Comparison of ENCODE assay signal across 19 mouse cellular contexts in genomic region chr1:134290300-134290699, GRCm38 (mm10). TPM values are rescaled to one million over a fixed set of nuclear protein-coding genes. Genes with fewer than 3 reads are reported as not detected.
DNase-seq lines count a peak whose midpoint lies in the region; ATAC-seq and TF ChIP-seq lines count a peak whose summit lies in the region.
"Had no signal": no experiment of that assay in that cellular context is flagged by ENCODE, and none has a peak within 500 bp of the region (broad histone marks: within the 10 kb centered on the region; RNA-seq: fewer than 3 reads in every experiment).

No protein-coding gene starts in this region.

- H3K36me3 ChIP-seq in heart, embryonic 12.5 days: no peaks in the 10 kb centered on the region
- no peaks in the 10 kb centered on the region for H3K36me3 ChIP-seq in midbrain, postnatal 0 days (ENCODE audit: insufficient read depth, low read length)
- no peaks in the 10 kb centered on the region for H3K36me3 ChIP-seq in midbrain, embryonic 15.5 days (replicated peaks)
- H3K36me3 ChIP-seq in limb, embryonic 10.5 days: no peaks in the 10 kb centered on the region
- H3K36me3 ChIP-seq: liver, embryonic 15.5 days; midbrain, embryonic 12.5 days; neural tube, embryonic 12.5 days had no signal

- no peaks in the 10 kb centered on the region for H3K9me3 ChIP-seq in heart, embryonic 12.5 days (replicated peaks)
- no peaks in the 10 kb centered on the region for H3K9me3 ChIP-seq in midbrain, postnatal 0 days (ENCODE audit: low read length)
- no peaks in the 10 kb centered on the region for H3K9me3 ChIP-seq in midbrain, embryonic 15.5 days
- no peaks in the 10 kb centered on the region for H3K9me3 ChIP-seq in limb, embryonic 10.5 days (replicated peaks)
- H3K9me3 ChIP-seq: liver, embryonic 15.5 days; midbrain, embryonic 12.5 days; neural tube, embryonic 12.5 days had no signal

- no peak for TF ChIP-seq POLR2A in lung, adult 2 months (IDR thresholded peaks at IDR 0.05; ENCODE audit: borderline replicate concordance, extremely low read depth, low read depth, low read length)

- H3K27me3 ChIP-seq in heart, embryonic 12.5 days (replicated peaks): no peaks in the 10 kb centered on the region
- no peaks in the 10 kb centered on the region for H3K27me3 ChIP-seq in midbrain, postnatal 0 days (ENCODE audit: insufficient read depth, low read length)
- no peaks in the 10 kb centered on the region for H3K27me3 ChIP-seq in midbrain, embryonic 15.5 days (replicated peaks)
- 0 out of 2 replicates have a peak, but pooled peaks cover 6% of the 10 kb centered on the region for H3K27me3 ChIP-seq in limb, embryonic 10.5 days (ENCODE audit: low read depth, poor library complexity, severe bottlenecking)
- H3K27me3 ChIP-seq: liver, embryonic 15.5 days; midbrain, embryonic 12.5 days; neural tube, embryonic 12.5 days had no signal

- peaks cover 19% of the 10 kb centered on the region for H3K4me1 ChIP-seq in heart, embryonic 12.5 days (replicated peaks)
- H3K4me1 ChIP-seq in midbrain, postnatal 0 days (ENCODE audit: insufficient read depth, low read length): no peaks in the 10 kb centered on the region
- H3K4me1 ChIP-seq in midbrain, embryonic 15.5 days: peaks cover 3% of the 10 kb centered on the region; the same call in 1 of the 2 replicates
- peaks cover 40% of the 10 kb centered on the region for H3K4me1 ChIP-seq in limb, embryonic 10.5 days
- H3K4me1 ChIP-seq in lung, adult 2 months (ENCODE audit: control insufficient read depth, insufficient read depth, low read length): peaks cover 2% of the 10 kb centered on the region; the same call in 1 of the 2 replicates

- intact Hi-C loops in heart, postnatal 36 days (cut with DNase I): no loop called here

- 86% methylated on average over 13 of the region's 13 CpGs for WGBS in heart, embryonic 12.5 days
- 95% methylated on average over 12 of the region's 13 CpGs for whole genome bisulfite sequencing in midbrain, postnatal 0 days
- WGBS in midbrain, embryonic 15.5 days: 93% methylated on average over 13 of the region's 13 CpGs
- 84% methylated on average over 13 of the region's 13 CpGs for WGBS in limb, embryonic 10.5 days
- 92% methylated on average over 12 of the region's 13 CpGs for WGBS in lung, adult 2 months

- ATAC-seq in heart, embryonic 12.5 days (ENCODE audit: insufficient number of reproducible peaks, low FRiP score): 0 out of 2 replicates have a peak, but pooled peaks have one; percentile 3
- ATAC-seq in midbrain, postnatal 0 days (ENCODE audit: low FRiP score): peak; percentile 34; the same call in 1 of the 2 replicates
- ATAC-seq in midbrain, embryonic 15.5 days (replicated peaks): no peak
- ATAC-seq in monocyte, adult 5-6 weeks (replicated peaks; ENCODE audit: insufficient number of reproducible peaks, low FRiP score, low TSS enrichment, poor library complexity, severe bottlenecking): no peak

- TF ChIP-seq CTCF in midbrain, postnatal 0 days (IDR thresholded peaks at IDR 0.05): no peak
- TF ChIP-seq CTCF in lung, adult 2 months (IDR thresholded peaks at IDR 0.05; ENCODE audit: insufficient read depth, low read length): no peak

- no peak overlapping the region for H3K4me3 ChIP-seq in heart, embryonic 12.5 days
- no peak overlapping the region for H3K4me3 ChIP-seq in midbrain, postnatal 0 days (ENCODE audit: low read depth, low read length)
- no peak overlapping the region for H3K4me3 ChIP-seq in midbrain, embryonic 15.5 days
- H3K4me3 ChIP-seq in limb, embryonic 10.5 days: no peak overlapping the region
- no peak overlapping the region for H3K4me3 ChIP-seq in lung, adult 2 months (replicated peaks; ENCODE audit: extremely low read depth, low read depth, low read length)
- H3K4me3 ChIP-seq: layer of hippocampus, adult 2 months; liver, embryonic 15.5 days; midbrain, embryonic 12.5 days; neural tube, embryonic 12.5 days had no signal

- no peak overlapping the region for H3K9ac ChIP-seq in heart, embryonic 12.5 days
- H3K9ac ChIP-seq in midbrain, postnatal 0 days (replicated peaks; ENCODE audit: low read length, poor library complexity, severe bottlenecking): no peak overlapping the region
- no peak overlapping the region for H3K9ac ChIP-seq in midbrain, embryonic 15.5 days
- H3K9ac ChIP-seq: liver, embryonic 15.5 days; midbrain, embryonic 12.5 days; neural tube, embryonic 12.5 days had no signal

- H3K4me2 ChIP-seq in heart, embryonic 12.5 days: no peak overlapping the region
- no peak overlapping the region for H3K4me2 ChIP-seq in midbrain, postnatal 0 days (ENCODE audit: low read depth, low read length, poor library complexity, severe bottlenecking)
- H3K4me2 ChIP-seq in midbrain, embryonic 15.5 days: no peak overlapping the region
- H3K4me2 ChIP-seq: liver, embryonic 15.5 days; midbrain, embryonic 12.5 days; neural tube, embryonic 12.5 days had no signal

- no peak for DNase-seq in heart, postnatal 36 days
- DNase-seq in midbrain, postnatal 0 days (ENCODE audit: low spot score): no peak
- no peak for DNase-seq in limb, embryonic 10.5 days (ENCODE audit: low spot score)
- DNase-seq in lung, adult 2 months: no peak
- DNase-seq in adrenal gland, postnatal 4 days (ENCODE audit: low spot score in 2 of 2): no peak
- DNase-seq: adrenal gland, adult 8-10 months; heart, adult 11 months; right cerebral cortex, postnatal 14 days had no signal

- H3K27ac ChIP-seq in heart, embryonic 12.5 days (ENCODE audit: poor library complexity, severe bottlenecking): no peak overlapping the region
- H3K27ac ChIP-seq in midbrain, postnatal 0 days (ENCODE audit: low read depth, low read length): no peak overlapping the region
- no peak overlapping the region for H3K27ac ChIP-seq in midbrain, embryonic 15.5 days
- H3K27ac ChIP-seq in limb, embryonic 10.5 days: peak overlapping the region; percentile 53
- H3K27ac ChIP-seq: layer of hippocampus, adult 2 months; liver, embryonic 15.5 days; midbrain, embryonic 12.5 days; neural tube, embryonic 12.5 days had no signal

RNA-seq across cellular contexts. Expression of gene Myog, which starts 0.5 kb away (rescaled TPM):
- 1.2 and 2.1 TPM in 2 replicates for polyA plus RNA-seq in heart, embryonic 12.5 days (2016; fragmentation: Nextera tagmentation; extraction: Ambion mirVana)
- not detected for total RNA-seq in heart, postnatal 36 days (2021)
- 0.11 and 0.19 TPM in 2 replicates for total RNA-seq in midbrain, postnatal 0 days (2014; rRNA removed)
- not detected in 2 replicates for polyA plus RNA-seq in midbrain, postnatal 0 days (2015; fragmentation: Nextera tagmentation; extraction: Ambion mirVana)
- polyA plus RNA-seq in midbrain, embryonic 15.5 days (2015; fragmentation: Nextera tagmentation; extraction: Ambion mirVana): 0.10 TPM in 1 of 2 replicates, not detected in the other
- polyA plus RNA-seq in limb, embryonic 10.5 days (2016; fragmentation: Nextera tagmentation; extraction: Ambion mirVana): 2.0 and 16.0 TPM in 2 replicates
- total RNA-seq in monocyte, adult 5-6 weeks (2017): not detected in 3 replicates
- polyA plus RNA-seq in lung, adult 2 months (2012; rRNA removed): 1.7 TPM in 1 of 2 replicates, not detected in the other
- total RNA-seq in adrenal gland, postnatal 4 days (2021): 1 to 10 TPM; 1.8 to 3.4 TPM
- total RNA-seq: adrenal gland, adult 8-10 months; heart, postnatal 14 days; layer of hippocampus, adult 2 months; left cerebral cortex, postnatal 10 days had no signal
- polyA plus RNA-seq: cerebellum, adult 2 months; intestine, embryonic 14.5 days had no signal

RNA-seq across cellular contexts. Expression of gene Ppfia4, which starts 42.4 kb away (rescaled TPM):
- polyA plus RNA-seq in heart, embryonic 12.5 days (2016; fragmentation: Nextera tagmentation; extraction: Ambion mirVana): 17.1 and 17.3 TPM in 2 replicates
- 1 to 10 TPM; 1.4 to 1.6 TPM for total RNA-seq in heart, postnatal 36 days (2021)
- 42.0 and 43.3 TPM in 2 replicates for total RNA-seq in midbrain, postnatal 0 days (2014; rRNA removed)
- 28.7 and 29.1 TPM in 2 replicates for polyA plus RNA-seq in midbrain, postnatal 0 days (2015; fragmentation: Nextera tagmentation; extraction: Ambion mirVana)
- 18.9 and 20.4 TPM in 2 replicates for polyA plus RNA-seq in midbrain, embryonic 15.5 days (2015; fragmentation: Nextera tagmentation; extraction: Ambion mirVana)
- 1.8 and 2.3 TPM in 2 replicates for polyA plus RNA-seq in limb, embryonic 10.5 days (2016; fragmentation: Nextera tagmentation; extraction: Ambion mirVana)
- total RNA-seq in monocyte, adult 5-6 weeks (2017): 20.4 to 28.3 TPM (median 20.4 TPM) in 3 replicates
- 7.9 and 11.3 TPM in 2 replicates for polyA plus RNA-seq in lung, adult 2 months (2012; rRNA removed)
- total RNA-seq in adrenal gland, postnatal 4 days (2021): 1 to 10 TPM; 2.9 to 3.5 TPM

RNA-seq across cellular contexts. Expression of gene Adora1, which starts 55.1 kb away (rescaled TPM):
- 7.3 and 9.3 TPM in 2 replicates for polyA plus RNA-seq in heart, embryonic 12.5 days (2016; fragmentation: Nextera tagmentation; extraction: Ambion mirVana)
- total RNA-seq in heart, postnatal 36 days (2021): 10 to 100 TPM; 18.4 to 19.8 TPM
- total RNA-seq in midbrain, postnatal 0 days (2014; rRNA removed): 45.1 and 54.2 TPM in 2 replicates
- polyA plus RNA-seq in midbrain, postnatal 0 days (2015; fragmentation: Nextera tagmentation; extraction: Ambion mirVana): 32.5 and 35.6 TPM in 2 replicates
- polyA plus RNA-seq in midbrain, embryonic 15.5 days (2015; fragmentation: Nextera tagmentation; extraction: Ambion mirVana): 16.2 and 19.2 TPM in 2 replicates
- 0.06 and 0.69 TPM in 2 replicates for polyA plus RNA-seq in limb, embryonic 10.5 days (2016; fragmentation: Nextera tagmentation; extraction: Ambion mirVana)
- not detected in 3 replicates for total RNA-seq in monocyte, adult 5-6 weeks (2017)
- polyA plus RNA-seq in lung, adult 2 months (2012; rRNA removed): 7.6 and 9.1 TPM in 2 replicates
- 100 to 1,000 TPM in 1 of 2 experiments, 10 to 100 TPM in 1; 88.6 to 106 TPM for total RNA-seq in adrenal gland, postnatal 4 days (2021)

Comparison
In these comparisons a context has a peak if more than half of its experiments do, and no peak if none do; other contexts are left out.
1. ATAC-seq: peak in heart, embryonic 12.5 days (single experiment) and midbrain, postnatal 0 days (single experiment); none in midbrain, embryonic 15.5 days (single experiment) and monocyte, adult 5-6 weeks (single experiment).